21 mouse cellular contexts compared by ENCODE assay signal in genomic region chr4:31462456-31462855, GRCm38 (mm10).
DNase-seq lines count a peak whose midpoint lies in the region; ATAC-seq and TF ChIP-seq lines count a peak whose summit lies in the region.
"Had no signal": no experiment of that assay in that cellular context is flagged by ENCODE, and none has a peak within 500 bp of the region (broad histone marks: within the 10 kb centered on the region; RNA-seq: fewer than 3 reads in every experiment).

No protein-coding gene starts in this region.

- H3K9me3 ChIP-seq in forebrain, embryonic 14.5 days (replicated peaks; ENCODE audit: control insufficient read depth, low read length) = no peaks in the 10 kb centered on the region
- H3K9me3 ChIP-seq in forebrain, embryonic 10.5 days = no peaks in the 10 kb centered on the region
- H3K9me3 ChIP-seq: embryonic facial prominence, embryonic 10.5 days; heart, embryonic 13.5 days had no signal

- no peaks in the 10 kb centered on the region for H3K36me3 ChIP-seq in forebrain, embryonic 14.5 days (ENCODE audit: control insufficient read depth, insufficient read depth, low read length)
- H3K36me3 ChIP-seq in forebrain, embryonic 10.5 days (replicated peaks) = no peaks in the 10 kb centered on the region
- H3K36me3 ChIP-seq: embryonic facial prominence, embryonic 10.5 days; heart, embryonic 13.5 days had no signal

- H3K9ac ChIP-seq in forebrain, embryonic 14.5 days (ENCODE audit: low read length) = no peak overlapping the region
- H3K9ac ChIP-seq: heart, embryonic 13.5 days had no signal

- no peak overlapping the region for H3K4me2 ChIP-seq in forebrain, embryonic 14.5 days (ENCODE audit: low read length)
- H3K4me2 ChIP-seq: heart, embryonic 13.5 days had no signal

- no peak overlapping the region for H3K4me3 ChIP-seq in forebrain, embryonic 14.5 days (ENCODE audit: low read depth, low read length)
- H3K4me3 ChIP-seq in forebrain, embryonic 10.5 days = no peak overlapping the region
- no peak overlapping the region for H3K4me3 ChIP-seq in left cerebral cortex, adult 2 months
- H3K4me3 ChIP-seq: embryonic facial prominence, embryonic 10.5 days; heart, embryonic 13.5 days had no signal

- ATAC-seq in forebrain, embryonic 14.5 days = no peak
- peak; percentile 72 for ATAC-seq in frontal cortex, adult (ENCODE audit: low TSS enrichment)
- ATAC-seq: activated CD4-positive, CD25-positive, alpha-beta regulatory T cell, adult 4 months; hindbrain, embryonic 16.5 days; Patski had no signal

- no peak for TF ChIP-seq CTCF in left cerebral cortex, adult 2 months (IDR thresholded peaks at IDR 0.05)

- intact Hi-C loops in left cerebral cortex, postnatal 4 days (cut with DNase I) = no loop called here
- intact Hi-C loops in left cerebral cortex, adult 2 months (cut with DNase I) = no loop called here

- H3K27ac ChIP-seq in forebrain, embryonic 14.5 days (ENCODE audit: low read depth, low read length) = no peak overlapping the region
- H3K27ac ChIP-seq in forebrain, embryonic 10.5 days = no peak overlapping the region
- no peak overlapping the region for H3K27ac ChIP-seq in left cerebral cortex, adult 2 months
- H3K27ac ChIP-seq: embryonic facial prominence, embryonic 10.5 days; heart, embryonic 13.5 days had no signal

- DNase-seq in forebrain, embryonic 14.5 days (ENCODE audit: low spot score) = peak; percentile 25
- DNase-seq in forebrain, embryonic 10.5 days (ENCODE audit: extremely low spot score, low spot score) = no peak
- no peak for DNase-seq in frontal cortex, postnatal 10 days (ENCODE audit: low spot score in 2 of 2)
- DNase-seq in left cerebral cortex, postnatal 4 days = peak; percentile 49
- DNase-seq in left cerebral cortex, adult 2 months (ENCODE audit: extremely low spot score in 1 of 2, low spot score in 2 of 2) = no peak
- DNase-seq in brain, adult 2 months (ENCODE audit: low read depth, low spot score) = peak; percentile 20
- no peak for DNase-seq in layer of hippocampus, adult 9-10 months (ENCODE audit: low spot score)
- DNase-seq: adrenal gland, postnatal 14 days; cerebellum, adult 11 months; cerebellum, adult 8-10 months; gastrocnemius, postnatal 36 days; heart, adult 11 months; heart, postnatal 36 days; kidney, adult 11 months had no signal

- WGBS in forebrain, embryonic 14.5 days = 63% methylated on average over 4 of the region's 4 CpGs
- WGBS in forebrain, embryonic 10.5 days = 88% methylated on average over 4 of the region's 4 CpGs

- H3K4me1 ChIP-seq in forebrain, embryonic 14.5 days (ENCODE audit: control insufficient read depth, insufficient read depth, low read length) = peaks cover 4% of the 10 kb centered on the region; the same call in 1 of the 2 replicates
- peaks cover 3% of the 10 kb centered on the region for H3K4me1 ChIP-seq in forebrain, embryonic 10.5 days
- H3K4me1 ChIP-seq: embryonic facial prominence, embryonic 10.5 days had no signal

- H3K27me3 ChIP-seq in forebrain, embryonic 14.5 days (replicated peaks; ENCODE audit: control insufficient read depth, insufficient read depth, low read length) = no peaks in the 10 kb centered on the region
- H3K27me3 ChIP-seq in forebrain, embryonic 10.5 days (ENCODE audit: poor library complexity, severe bottlenecking) = no peaks in the 10 kb centered on the region
- H3K27me3 ChIP-seq: CH12.LX; heart, embryonic 13.5 days; Patski had no signal

Comparison
In these comparisons a context has a peak if more than half of its experiments do, and no peak if none do; other contexts are left out.
1. DNase-seq: peak in forebrain, embryonic 14.5 days (single experiment), left cerebral cortex, postnatal 4 days (single experiment) and brain, adult 2 months (single experiment); none in forebrain, embryonic 10.5 days (single experiment), frontal cortex, postnatal 10 days (0 of 2), left cerebral cortex, adult 2 months (0 of 2) and layer of hippocampus, adult 9-10 months (single experiment).